Comparison of ENCODE assay signal across 11 mouse cellular contexts in genomic region chr4:155318266-155318665, GRCm38 (mm10). TPM values are rescaled to one million over a fixed set of nuclear protein-coding genes. Genes with fewer than 3 reads are reported as not detected.
DNase-seq lines count a peak whose midpoint lies in the region; ATAC-seq and TF ChIP-seq lines count a peak whose summit lies in the region.
"Had no signal": no experiment of that assay in that cellular context is flagged by ENCODE, and none has a peak within 500 bp of the region (broad histone marks: within the 10 kb centered on the region; RNA-seq: fewer than 3 reads in every experiment).

No protein-coding gene starts in this region.

- H3K9ac ChIP-seq in lung, postnatal 0 days (replicated peaks; ENCODE audit: low read depth), result no peak overlapping the region
- H3K9ac ChIP-seq: forebrain, embryonic 12.5 days; liver, embryonic 15.5 days had no signal

- peaks cover 24% of the 10 kb centered on the region for H3K4me1 ChIP-seq in embryonic facial prominence, embryonic 10.5 days
- H3K4me1 ChIP-seq in lung, postnatal 0 days (ENCODE audit: insufficient read depth, low read depth, low read length), result 0 out of 2 replicates have a peak, but pooled peaks cover 4% of the 10 kb centered on the region

- H3K4me3 ChIP-seq in embryonic facial prominence, embryonic 10.5 days, result no peak overlapping the region
- no peak overlapping the region for H3K4me3 ChIP-seq in lung, postnatal 0 days (ENCODE audit: low read depth, low read length)
- H3K4me3 ChIP-seq in left cerebral cortex, adult 2 months, result no peak overlapping the region
- H3K4me3 ChIP-seq: forebrain, embryonic 12.5 days; liver, embryonic 15.5 days had no signal

- H3K36me3 ChIP-seq in embryonic facial prominence, embryonic 10.5 days (replicated peaks), result no peaks in the 10 kb centered on the region
- no peaks in the 10 kb centered on the region for H3K36me3 ChIP-seq in lung, postnatal 0 days (ENCODE audit: insufficient read depth, low read length)
- H3K36me3 ChIP-seq: forebrain, embryonic 12.5 days; liver, embryonic 15.5 days had no signal

- TF ChIP-seq EP300 in lung, postnatal 0 days (IDR thresholded peaks at IDR 0.05), result no peak

- no peak overlapping the region for H3K4me2 ChIP-seq in lung, postnatal 0 days (replicated peaks; ENCODE audit: low read depth, low read length)
- H3K4me2 ChIP-seq: forebrain, embryonic 12.5 days; liver, embryonic 15.5 days had no signal

- ATAC-seq in lung, postnatal 0 days, result peak; percentile 63

- intact Hi-C loops in left cerebral cortex, adult 2 months (cut with DNase I), result no loop called here

- peak; percentile 12 for DNase-seq in adrenal gland, adult 2 months
- no peak for DNase-seq in adrenal gland, postnatal 4 days (ENCODE audit: low spot score in 2 of 2)
- DNase-seq in 3134 (ENCODE audit: extremely low read depth, insufficient read length, low spot score), result peak; percentile 28
- peak; percentile 28 for DNase-seq in embryonic facial prominence, embryonic 10.5 days (ENCODE audit: low spot score)
- peak; percentile 67 for DNase-seq in lung, postnatal 0 days (ENCODE audit: low spot score)
- no peak for DNase-seq in layer of hippocampus, adult 11-12 months (ENCODE audit: low spot score)
- no peak for DNase-seq in left cerebral cortex, adult 2 months (ENCODE audit: extremely low spot score in 1 of 2, low spot score in 2 of 2)
- no peak for DNase-seq in left cerebral cortex, adult 18-20 months (ENCODE audit: low spot score in 2 of 2)
- DNase-seq: heart, postnatal 4 days had no signal

- H3K9me3 ChIP-seq in embryonic facial prominence, embryonic 10.5 days, result no peaks in the 10 kb centered on the region
- H3K9me3 ChIP-seq in lung, postnatal 0 days (ENCODE audit: low read length), result no peaks in the 10 kb centered on the region
- H3K9me3 ChIP-seq: forebrain, embryonic 12.5 days; liver, embryonic 15.5 days had no signal

- 39% methylated on average over 2 of the region's 2 CpGs for WGBS in embryonic facial prominence, embryonic 10.5 days
- 18% methylated on average over 2 of the region's 2 CpGs for WGBS in lung, postnatal 0 days

- no peak overlapping the region for H3K27ac ChIP-seq in embryonic facial prominence, embryonic 10.5 days (replicated peaks)
- H3K27ac ChIP-seq in lung, postnatal 0 days (ENCODE audit: low read length), result no peak overlapping the region
- no peak overlapping the region for H3K27ac ChIP-seq in left cerebral cortex, adult 2 months
- H3K27ac ChIP-seq: forebrain, embryonic 12.5 days; liver, embryonic 15.5 days had no signal

- TF ChIP-seq CTCF in lung, postnatal 0 days (IDR thresholded peaks at IDR 0.05), result no peak
- TF ChIP-seq CTCF in left cerebral cortex, adult 2 months (IDR thresholded peaks at IDR 0.05), result no peak

- H3K27me3 ChIP-seq in embryonic facial prominence, embryonic 10.5 days (replicated peaks; ENCODE audit: low read depth, poor library complexity, severe bottlenecking), result peaks cover 5% of the 10 kb centered on the region; the same call in 1 of the 2 replicates
- no peaks in the 10 kb centered on the region for H3K27me3 ChIP-seq in lung, postnatal 0 days (replicated peaks; ENCODE audit: insufficient read depth, low read length)
- H3K27me3 ChIP-seq: forebrain, embryonic 12.5 days had no signal

RNA-seq across cellular contexts. Expression of gene Prkcz, which starts 42.9 kb away (rescaled TPM):
- total RNA-seq in adrenal gland, adult 2 months (2021), result 1 to 10 TPM; 4.7 to 6.0 TPM
- polyA plus RNA-seq in adrenal gland, adult 2 months (2012; rRNA removed), result 2.5 and 4.0 TPM in 2 replicates
- 10 to 100 TPM in 1 of 2 experiments, 1 to 10 TPM in 1; 7.8 to 10.3 TPM for total RNA-seq in adrenal gland, postnatal 4 days (2021)
- 12.4 and 13.7 TPM in 2 replicates for polyA plus RNA-seq in embryonic facial prominence, embryonic 10.5 days (2016; fragmentation: Nextera tagmentation; extraction: Ambion mirVana)
- 23.4 and 33.7 TPM in 2 replicates for polyA plus RNA-seq in lung, postnatal 0 days (2015; fragmentation: Nextera tagmentation; extraction: Ambion mirVana)
- 100 to 1,000 TPM; 221 to 226 TPM for total RNA-seq in left cerebral cortex, adult 2 months (2021)
- total RNA-seq in left cerebral cortex, adult 18-20 months (2021), result 100 to 1,000 TPM; 216 to 223 TPM

Comparison
In these comparisons a context has a peak if more than half of its experiments do, and no peak if none do; other contexts are left out.
1. DNase-seq: peak in adrenal gland, adult 2 months (single experiment), 3134 (single experiment), embryonic facial prominence, embryonic 10.5 days (single experiment) and lung, postnatal 0 days (single experiment); none in adrenal gland, postnatal 4 days (0 of 2), layer of hippocampus, adult 11-12 months (single experiment), left cerebral cortex, adult 2 months (0 of 2) and left cerebral cortex, adult 18-20 months (0 of 2).
2. RNA of gene Prkcz, which starts 42.9 kb away (total RNA-seq): 221 to 226 TPM in left cerebral cortex, adult 2 months and 216 to 223 TPM in left cerebral cortex, adult 18-20 months; 7.8 to 10.3 TPM in adrenal gland, postnatal 4 days and 4.7 to 6.0 TPM in adrenal gland, adult 2 months; every median in the first group is over 10 times any median in the second.